Mouse (Mus musculus) cerebellum, adult 9-10 months (tissue): ENCODE measurements around the gene Gnat2.
A peak's percentile ranks its signal among the peaks of the same experiment; 100 is the strongest.

Source experiments
- DNase-seq: peaks from one replicate; pipeline ENCODE4 v3.0.0; 2022

The Gnat2 gene

DNA sequence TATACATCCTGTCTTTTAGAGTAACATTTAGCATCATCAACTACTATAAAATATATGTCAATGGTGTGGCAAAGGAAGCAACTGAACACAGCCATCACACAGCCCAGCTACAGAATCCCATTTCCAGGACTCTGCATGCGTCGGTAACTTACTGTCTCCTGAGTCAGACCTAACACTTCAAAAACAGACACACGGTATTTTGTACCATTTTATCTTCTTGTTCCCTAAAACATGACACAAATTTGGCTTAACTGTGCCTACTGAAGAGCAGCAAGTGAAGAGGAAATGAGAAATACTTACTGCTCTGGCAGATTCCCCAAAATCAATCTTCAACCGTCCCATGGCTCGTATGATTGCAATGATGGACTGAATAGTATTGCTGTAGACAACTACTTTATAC is 30.7 kb downstream of the Gnat2 start:
- no peak for DNase-seq

DNA sequence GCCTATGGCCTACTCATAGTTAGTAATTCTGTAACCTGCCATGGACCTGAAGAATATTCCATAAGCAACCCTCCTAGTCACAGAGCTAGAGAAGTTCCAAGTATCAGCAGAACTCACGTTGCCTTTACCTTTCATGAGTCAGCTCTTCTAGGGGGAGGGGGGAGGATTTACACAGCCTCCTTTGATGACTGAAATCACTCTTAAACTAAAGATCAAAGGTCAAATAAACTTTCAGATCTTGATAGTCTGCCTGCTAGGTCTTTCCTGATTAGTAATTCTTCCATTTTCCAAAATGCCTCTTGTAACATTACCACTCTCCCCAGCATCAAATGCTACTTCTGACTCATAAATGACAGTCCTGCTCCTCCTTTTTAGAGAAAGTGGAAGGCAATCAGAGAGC is 31.5 kb downstream of the Gnat2 start:
- DNase-seq = no peak

DNA sequence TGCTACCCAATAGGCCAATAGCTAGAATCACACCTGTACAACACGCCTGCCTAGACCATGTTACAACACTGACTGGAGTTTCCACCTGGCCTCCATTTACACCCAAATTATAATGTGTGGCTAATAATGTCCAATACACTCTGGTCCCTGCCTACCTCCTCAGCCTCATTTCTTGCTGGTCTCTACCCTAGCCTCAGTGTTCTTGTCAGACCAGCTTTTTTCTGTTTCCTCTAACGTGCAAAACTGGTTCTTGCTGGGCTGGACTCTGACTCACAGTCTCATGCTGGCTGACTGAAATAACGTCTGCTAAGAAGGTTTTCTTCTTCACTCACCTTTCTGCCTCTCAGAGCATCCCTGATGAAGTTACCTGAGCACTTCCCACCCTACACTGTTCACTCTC is 33.7 kb downstream of the Gnat2 start:
- no peak for DNase-seq

DNA sequence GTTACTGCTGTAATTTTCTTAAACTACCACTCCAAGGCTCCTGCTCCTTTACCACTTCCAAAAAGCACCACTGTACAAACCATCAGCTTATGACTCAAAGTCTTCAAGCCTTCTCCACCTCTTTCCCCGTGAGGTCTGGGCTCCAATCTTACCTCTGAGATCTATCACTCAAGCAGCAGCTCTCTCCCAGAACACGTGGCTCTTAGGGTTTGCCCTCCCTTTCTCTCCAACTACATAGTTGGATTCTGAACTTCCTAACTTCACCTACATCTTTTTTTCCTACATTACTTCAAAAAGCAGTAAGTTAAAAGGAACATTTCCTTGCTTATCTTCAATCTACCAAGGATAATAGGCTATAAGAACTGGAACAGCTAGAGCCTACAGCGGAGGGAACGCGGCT is 35.9 kb downstream of the Gnat2 start:
- no peak for DNase-seq

DNA sequence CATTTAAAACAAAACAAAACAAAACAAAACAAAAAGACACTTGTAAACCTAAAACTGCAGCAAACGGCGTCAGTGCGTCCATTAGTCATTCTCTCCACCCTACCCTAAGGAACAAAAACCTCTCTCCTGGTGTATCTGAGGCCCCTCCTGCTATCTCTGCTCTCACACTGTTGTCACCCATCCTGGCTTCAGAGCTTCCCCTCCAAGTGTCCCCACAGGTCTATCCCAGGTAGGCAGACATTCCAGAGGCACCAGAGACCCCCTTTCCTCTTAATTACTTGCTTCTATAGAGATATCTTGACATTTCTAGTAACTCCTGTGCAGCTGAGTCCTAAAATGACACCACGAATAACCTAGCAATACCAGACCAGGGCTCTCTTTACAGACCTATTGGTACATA is 36.8 kb downstream of the Gnat2 start:
- DNase-seq = no peak

DNA sequence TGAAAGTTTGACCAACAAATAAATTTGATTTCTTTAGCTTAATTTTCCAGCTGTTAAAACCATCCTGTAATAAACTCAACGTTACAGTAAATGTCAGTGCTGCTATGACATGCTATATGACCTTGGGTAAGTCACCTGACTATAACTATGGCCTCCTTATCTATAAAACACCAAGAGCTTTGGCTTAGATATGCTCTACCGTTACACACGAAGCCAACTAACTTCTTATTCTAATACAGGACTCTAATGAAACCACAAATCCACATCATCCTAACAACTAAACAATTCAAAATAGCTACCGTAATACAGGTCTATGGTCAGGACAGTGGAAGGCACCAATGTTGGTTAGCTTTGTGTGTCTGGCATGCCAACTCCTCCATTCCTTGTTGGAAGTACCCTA is 37.2 kb downstream of the Gnat2 start:
- DNase-seq = no peak

DNA sequence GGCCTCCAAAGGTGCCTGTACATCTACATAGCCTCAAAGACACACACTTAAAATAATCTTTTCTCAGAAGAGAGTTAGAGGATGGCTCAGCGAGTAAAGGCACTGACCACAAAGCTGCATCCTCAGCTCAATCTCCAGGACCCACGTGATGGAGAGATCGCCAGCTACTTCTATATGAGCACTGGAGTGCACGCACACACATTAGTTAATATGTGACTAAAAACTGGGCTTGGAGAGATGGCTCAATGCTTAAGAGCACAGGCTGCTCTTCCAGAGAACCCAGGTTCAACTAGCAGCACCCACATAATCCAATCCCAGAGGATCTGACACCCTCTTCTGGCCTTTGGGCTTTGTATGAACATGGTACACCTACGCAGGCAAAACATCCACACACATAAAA is 38.6 kb downstream of the Gnat2 start:
- no peak for DNase-seq

DNA sequence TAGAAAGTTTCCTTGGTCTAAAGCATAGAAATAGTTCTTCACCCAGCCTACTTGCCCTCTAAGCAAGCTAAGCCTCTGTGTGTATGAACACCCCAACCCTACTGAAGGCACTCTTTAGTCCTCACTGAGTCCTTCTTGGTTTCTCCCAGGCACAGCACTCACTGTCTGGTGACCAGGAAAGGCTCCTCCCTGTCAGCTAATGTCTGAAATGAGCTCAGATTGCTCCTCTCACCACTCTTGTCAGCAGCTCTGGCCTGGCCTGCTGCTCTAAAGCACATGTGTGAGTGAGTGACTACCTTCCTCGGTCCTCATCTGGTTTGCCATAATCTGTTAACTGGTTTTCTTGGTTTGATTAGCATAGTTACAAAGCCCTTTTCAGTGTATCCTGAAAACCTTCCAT is 39.2 kb downstream of the Gnat2 start:
- DNase-seq = no peak

DNA sequence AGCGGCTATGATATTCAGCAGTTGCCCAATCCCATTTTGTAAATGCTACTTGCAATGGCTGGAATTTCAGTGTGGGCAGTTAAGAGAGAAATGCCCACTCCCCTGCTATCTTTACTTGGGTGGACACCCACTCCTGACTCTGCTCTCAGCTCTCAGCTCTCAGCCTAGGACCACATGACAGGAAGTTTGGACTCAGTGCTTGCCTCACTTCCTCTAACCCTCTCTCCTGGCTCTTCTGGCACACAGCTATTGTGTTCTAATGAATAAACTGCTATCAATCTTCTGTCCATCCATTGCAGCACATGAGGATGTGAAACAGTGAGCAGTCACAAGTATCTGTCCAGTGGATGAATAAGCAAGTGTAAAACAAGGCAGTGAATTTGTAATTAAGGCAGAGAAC is 39.9 kb downstream of the Gnat2 start:
- DNase-seq = no peak

DNA sequence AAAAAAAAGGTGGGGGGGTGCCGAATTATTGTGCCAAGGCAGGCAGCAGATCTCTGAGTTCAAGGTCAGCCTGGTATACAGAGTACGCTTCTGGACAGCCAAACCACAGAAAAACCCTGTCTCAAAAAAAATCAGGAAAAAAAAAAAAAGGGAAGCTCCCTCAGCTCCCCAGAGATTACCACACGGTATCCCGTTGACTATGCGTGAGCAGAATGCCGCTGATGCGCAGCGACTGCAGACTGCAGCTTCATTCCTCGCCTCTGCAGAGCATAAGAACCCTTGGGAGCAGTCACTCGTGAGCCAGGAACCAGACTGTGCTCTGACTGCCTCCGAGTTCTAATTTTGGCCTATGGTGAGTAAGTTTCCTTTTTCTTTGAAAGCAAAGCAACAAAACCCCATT is 42.1 kb downstream of the Gnat2 start:
- no peak for DNase-seq

DNA sequence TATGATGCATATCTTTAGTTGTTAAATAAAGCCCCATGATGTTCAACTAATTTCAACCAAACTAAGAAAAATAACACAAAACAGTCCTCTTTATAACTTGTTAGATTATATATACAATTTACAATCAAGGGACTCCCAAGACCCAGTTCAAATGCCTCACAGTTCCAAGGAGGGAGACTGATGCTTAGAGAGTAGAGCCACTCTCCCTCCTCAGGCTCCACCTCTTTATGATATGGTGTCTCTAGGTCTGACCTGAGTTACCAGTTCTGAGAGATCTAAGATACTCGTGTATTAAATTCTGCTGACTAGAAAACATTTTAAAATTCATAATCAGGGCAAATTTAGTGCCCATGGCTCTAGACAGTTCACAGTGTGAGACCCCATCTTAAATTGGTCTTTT is 46.5 kb downstream of the Gnat2 start:
- no peak for DNase-seq

DNA sequence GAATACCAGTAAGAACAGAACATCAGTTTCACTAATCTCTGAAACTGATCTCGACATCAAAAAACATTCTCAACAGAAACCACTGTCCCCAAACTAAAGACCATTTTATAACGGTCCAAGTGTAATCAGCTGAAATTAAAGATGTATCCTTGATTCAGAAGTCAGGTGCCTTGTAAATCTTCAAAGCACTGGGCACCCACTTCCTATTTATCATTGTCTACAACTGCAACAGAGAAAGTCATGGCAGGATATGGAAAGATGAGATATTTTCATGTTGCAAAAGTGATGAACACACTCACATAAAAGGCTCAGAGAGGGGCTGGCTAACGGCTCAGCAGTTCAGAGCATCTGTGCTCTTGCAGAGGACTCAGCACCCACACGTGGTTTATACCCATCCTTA is 48.2 kb downstream of the Gnat2 start:
- no peak for DNase-seq

DNA sequence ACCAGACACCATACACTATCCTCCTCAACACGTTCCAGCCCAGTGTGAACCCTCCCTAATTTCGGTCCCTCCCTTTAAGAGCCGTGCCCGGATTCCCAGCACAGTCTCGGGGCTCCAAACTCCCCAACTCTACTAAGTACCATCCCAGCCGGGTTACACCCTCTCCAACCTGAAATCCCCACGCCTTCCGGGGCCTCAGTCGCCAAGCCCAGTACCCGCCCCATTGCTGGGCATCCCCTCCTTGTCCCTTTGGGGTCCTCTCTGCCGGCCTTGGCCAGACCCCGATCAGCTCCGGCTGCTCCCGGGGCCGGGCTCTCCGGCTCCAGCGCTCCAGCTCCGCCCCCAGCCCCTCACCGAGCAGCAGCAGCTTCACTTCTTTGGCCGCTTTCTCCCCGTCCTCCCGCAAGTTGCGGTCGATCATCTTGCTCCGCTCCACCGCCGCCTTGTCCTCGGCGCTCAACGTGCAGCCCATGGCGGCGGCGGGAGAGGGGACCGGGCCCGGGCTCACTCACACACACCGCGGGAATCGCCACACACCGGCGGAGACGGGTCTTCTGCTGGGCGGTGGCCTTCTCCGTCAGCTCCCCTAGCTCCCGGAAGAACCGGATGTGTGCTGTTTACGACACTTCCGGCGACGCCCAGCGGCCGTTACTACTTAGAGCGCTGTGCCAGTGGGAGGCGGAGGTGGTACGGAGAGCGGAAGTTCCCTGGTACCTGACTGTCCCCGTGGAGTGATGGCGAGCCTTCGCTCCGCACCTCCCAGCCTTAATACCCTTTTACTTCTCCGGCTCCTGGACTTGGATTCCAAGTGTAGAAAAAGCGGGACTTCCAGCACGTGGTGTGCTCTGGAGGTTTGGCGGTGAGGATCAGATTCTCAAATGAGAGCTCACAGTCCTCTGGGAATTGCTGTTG is 53.2 kb downstream of the Gnat2 start, which contains the start of gene Gnai3:
Gene Gnai3, minus strand, starts transcription at position 613 of the 912 bp plus-strand sequence.
- peak; percentile 87 for DNase-seq

DNA sequence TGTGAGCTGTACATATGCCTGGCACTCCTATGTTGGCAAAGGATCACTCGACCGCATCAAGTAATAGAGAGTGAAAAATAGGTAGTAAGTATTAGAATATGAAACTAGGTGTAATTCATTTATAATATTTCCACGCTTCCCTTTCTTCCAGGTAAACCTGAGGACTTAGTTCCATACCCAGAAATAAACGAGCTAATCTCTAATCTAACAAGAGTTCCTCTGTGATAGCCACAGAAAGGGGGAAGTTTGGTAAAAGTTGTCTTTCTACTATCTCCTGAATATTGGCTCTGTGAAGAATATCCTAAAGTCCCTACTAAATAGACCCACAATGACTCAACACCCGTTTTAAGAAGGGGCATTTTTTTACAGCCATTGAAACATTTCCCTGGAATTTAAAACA is 54.1 kb downstream of the Gnat2 start:
- DNase-seq = no peak

DNA sequence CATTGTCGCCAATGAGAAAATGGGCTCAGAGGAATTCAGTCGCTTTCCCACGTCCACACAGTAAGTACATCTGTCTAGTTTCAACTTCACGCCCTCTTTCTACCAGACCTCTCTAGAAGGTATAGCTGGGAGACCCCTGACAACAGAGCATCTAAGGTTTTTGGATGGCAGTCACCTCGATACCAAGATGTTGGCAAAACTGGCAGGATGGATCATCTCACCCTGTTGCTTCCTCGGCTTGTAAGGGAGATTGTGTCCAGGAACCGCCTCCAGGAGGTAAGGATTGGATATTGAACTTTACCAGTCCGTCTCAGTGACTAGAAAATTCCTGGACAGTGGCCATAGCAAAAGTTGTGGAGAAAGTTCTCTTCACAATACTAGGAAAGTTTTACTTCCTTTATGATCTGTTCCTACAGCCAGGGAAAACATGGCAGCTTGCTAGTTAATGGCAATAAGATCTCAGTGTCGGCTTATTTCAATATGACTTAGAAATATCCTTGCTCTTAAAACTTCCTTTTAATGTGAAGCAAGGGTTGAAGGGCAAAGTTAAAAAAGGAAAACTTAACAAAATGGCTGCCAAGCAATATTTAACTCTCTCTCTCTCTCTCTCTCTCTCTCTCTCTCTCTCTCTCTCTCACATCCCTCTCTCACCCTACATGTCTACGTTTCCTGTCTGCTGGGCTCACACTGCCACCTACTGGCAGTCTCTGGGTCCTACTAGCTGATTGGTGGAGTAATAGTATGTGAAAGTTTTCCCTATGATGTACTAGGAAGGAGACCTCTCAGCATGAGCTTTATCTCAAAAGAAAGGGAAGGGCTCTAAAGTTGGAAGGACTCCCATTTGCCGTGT is 55.0 kb downstream of the Gnat2 start:
- DNase-seq = peak; percentile 91
